Mouse (Mus musculus) lung, adult 2 months (tissue): ENCODE measurements around the gene Cideb.

Source experiments
- CTCF ChIP-seq: fragments of 200-500 bp; IDR thresholded peaks from 2 replicates; pipeline ENCODE4 v1.5.1; 2011; ENCODE audit warnings: mild to moderate bottlenecking, low read length, control low read depth; ENCODE audit not compliant: insufficient read depth
- POLR2A ChIP-seq: fragments of 200-500 bp; IDR thresholded peaks from 2 replicates; pipeline ENCODE4 v1.6.1; 2011; ENCODE audit warnings: low read depth, mild to moderate bottlenecking, control low read depth, low read length, borderline replicate concordance; ENCODE audit errors: extremely low read depth

- no peak for TF ChIP-seq POLR2A
- no peak for TF ChIP-seq CTCF
Measured at GRCm38 (mm10) chr14:55706051-55706600, 52.1 kb downstream of the Cideb start.
